Comparison of ENCODE assay signal across 8 mouse cellular contexts in the genomic region with DNA sequence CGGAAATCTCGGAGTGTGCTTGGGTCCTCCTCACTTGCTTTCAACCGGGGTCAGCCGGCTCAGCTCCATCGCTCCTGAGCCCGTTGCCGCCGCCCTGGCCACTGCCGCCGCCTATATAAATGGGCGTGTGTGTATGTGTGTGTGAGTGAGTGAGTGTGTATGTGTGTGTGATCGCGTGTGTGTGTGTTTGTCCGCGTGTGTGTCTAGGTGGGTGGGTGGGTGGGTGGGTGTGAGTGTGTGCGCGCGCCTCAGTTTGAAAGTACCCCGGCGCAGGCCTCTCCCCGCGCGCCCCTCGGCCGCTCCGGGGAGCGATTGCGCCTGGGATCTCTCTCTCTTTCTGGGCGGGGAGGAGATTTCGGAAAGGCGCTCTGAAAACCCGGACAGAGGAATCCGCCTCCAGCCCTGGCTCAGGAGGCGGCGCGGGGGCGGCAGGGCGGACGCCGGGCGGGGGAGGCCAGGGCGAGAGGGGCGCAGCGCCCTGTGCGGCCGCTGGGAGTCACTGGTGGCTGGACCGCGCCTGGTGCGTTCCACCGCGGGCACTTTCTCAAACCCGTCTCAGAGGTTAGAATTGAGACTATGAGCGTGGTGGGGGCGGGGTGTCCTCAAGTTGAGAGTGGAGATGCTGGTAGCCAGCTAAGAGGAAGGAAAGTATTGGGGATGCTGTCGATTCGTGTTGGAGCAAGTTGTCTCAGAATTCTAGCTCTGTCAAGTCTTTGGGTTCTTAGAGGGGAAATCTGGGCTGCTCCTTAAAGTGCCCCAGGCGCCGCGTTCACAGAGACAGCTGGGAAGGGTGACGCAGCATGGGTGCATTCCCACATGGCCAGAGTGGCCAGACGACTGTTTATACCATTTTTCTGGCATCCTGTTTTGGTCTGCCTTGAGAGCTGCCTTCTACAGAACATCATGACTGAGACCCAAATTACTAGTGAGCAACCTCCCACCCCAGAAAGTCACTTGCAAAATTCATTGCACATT. TPM values are rescaled to one million over a fixed set of nuclear protein-coding genes. Genes with fewer than 3 reads are reported as not detected.
DNase-seq lines count a peak whose midpoint lies in the region; ATAC-seq lines count a peak whose summit lies in the region.

A gene (minus strand): TSS at position 94 of the 975 bp plus-strand sequence.

- peak within 1 kb of the TSS; percentile 77 for H3K4me2 ChIP-seq in intestine, embryonic 15.5 days (replicated peaks)

- peaks cover 12% of the 10 kb centered on the region; the same call in 1 of the 2 replicates for H3K4me1 ChIP-seq in megakaryocyte, embryonic 14.5 days
- H3K4me1 ChIP-seq in intestine, embryonic 15.5 days (replicated peaks) = 0 out of 2 replicates have a peak, but pooled peaks cover 4% of the 10 kb centered on the region
- H3K4me1 ChIP-seq in midbrain, embryonic 10.5 days = peaks cover 23% of the 10 kb centered on the region

- H3K4me3 ChIP-seq in megakaryocyte, embryonic 14.5 days (replicated peaks) = peak within 1 kb of the TSS; percentile 87
- peak within 1 kb of the TSS; percentile 56 for H3K4me3 ChIP-seq in intestine, embryonic 15.5 days (replicated peaks)
- peak within 1 kb of the TSS; percentile 71 for H3K4me3 ChIP-seq in midbrain, embryonic 10.5 days

- ATAC-seq in megakaryocyte, adult 5-6 weeks (ENCODE audit: poor library complexity, severe bottlenecking) = no peak
- ATAC-seq in intestine, embryonic 15.5 days = peak; percentile 91

- peak within 1 kb of the TSS; percentile 57 for H3K9ac ChIP-seq in intestine, embryonic 15.5 days

- H3K27ac ChIP-seq in intestine, embryonic 15.5 days = no peak within 1 kb of the TSS
- H3K27ac ChIP-seq in midbrain, embryonic 10.5 days (replicated peaks) = peak within 1 kb of the TSS; percentile 86

- peak; percentile 90 for DNase-seq in embryo, embryonic 11 days
- DNase-seq in gastrocnemius, postnatal 4 days (ENCODE audit: low spot score in 2 of 2) = peak; percentile 60 to 68
- DNase-seq in left cerebral cortex, postnatal 4 days = peak; percentile 72
- peak; percentile 83 for DNase-seq in midbrain, embryonic 10.5 days (ENCODE audit: low spot score)
- DNase-seq in right cerebral cortex, postnatal 4 days = peak; percentile 47

- intact Hi-C loops in left cerebral cortex, postnatal 4 days (cut with DNase I) = loop anchor here (2.0 kb wide), 1 partner anchor 119 kb away; no protein-coding TSS in a partner anchor

- WGBS in intestine, embryonic 15.5 days = 21% methylated on average over 59 of the region's 61 CpGs
- WGBS in midbrain, embryonic 10.5 days = 16% methylated on average over 53 of the region's 61 CpGs

- peaks cover 45% of the 10 kb centered on the region for H3K27me3 ChIP-seq in megakaryocyte, embryonic 14.5 days (replicated peaks)
- peaks cover 17% of the 10 kb centered on the region for H3K27me3 ChIP-seq in intestine, embryonic 15.5 days (replicated peaks)
- H3K27me3 ChIP-seq in midbrain, embryonic 10.5 days (ENCODE audit: low read depth, poor library complexity, severe bottlenecking) = peaks cover 90% of the 10 kb centered on the region

- H3K9me3 ChIP-seq in megakaryocyte, embryonic 14.5 days = peaks cover 20% of the 10 kb centered on the region
- H3K9me3 ChIP-seq in intestine, embryonic 15.5 days = no peaks in the 10 kb centered on the region
- no peaks in the 10 kb centered on the region for H3K9me3 ChIP-seq in midbrain, embryonic 10.5 days (replicated peaks)

- H3K36me3 ChIP-seq in megakaryocyte, embryonic 14.5 days (replicated peaks; ENCODE audit: low read length) = no peaks in the 10 kb centered on the region
- H3K36me3 ChIP-seq in intestine, embryonic 15.5 days = no peaks in the 10 kb centered on the region
- H3K36me3 ChIP-seq in midbrain, embryonic 10.5 days = no peaks in the 10 kb centered on the region

RNA-seq across cellular contexts. Expression of the gene that starts here (rescaled TPM):
- not detected in 2 replicates for polyA plus RNA-seq in megakaryocyte, embryonic 14.5 days (2012; ENCODE audit: insufficient read depth, low replicate concordance)
- total RNA-seq in megakaryocyte, adult 5-6 weeks (2015) = not detected in 2 replicates
- total RNA-seq in megakaryocyte, adult 5-6 weeks (2017) = 0.04 TPM in 1 of 2 replicates, not detected in the other
- 1 to 10 TPM; 2.7 to 3.0 TPM for total RNA-seq in gastrocnemius, postnatal 4 days (2021)
- 1.5 TPM in 2 replicates for polyA plus RNA-seq in intestine, embryonic 15.5 days (2015; fragmentation: Nextera tagmentation; extraction: Ambion mirVana)
- 1 to 10 TPM; 7.6 to 9.5 TPM for total RNA-seq in left cerebral cortex, postnatal 4 days (2021)
- polyA plus RNA-seq in midbrain, embryonic 10.5 days (2016; fragmentation: Nextera tagmentation; extraction: Ambion mirVana) = 3.1 and 3.9 TPM in 2 replicates
